Mouse (Mus musculus): Measurements from ENCODE around the gene Dnhd1. TPM values are rescaled to one million over a fixed set of nuclear protein-coding genes. Genes with fewer than 3 reads are reported as not detected.
A peak's percentile ranks its signal among the peaks of the same experiment; 100 is the strongest.
"Not testable (repeated sequence)": the region's sequence is repeated elsewhere in the genome, so short reads cannot be mapped to it uniquely, and the experiment has no call there.

Gene Dnhd1
- polyA plus RNA-seq, 1 experiment: 2.4 TPM

GRCm38 (mm10) chr7:105708733-105709132 is 58.1 kb downstream of the Dnhd1 start:
- no peak for DNase-seq
- Histone ChIP-seq H3K4me1 (ENCODE audit: control insufficient read depth, insufficient read depth, low read length) (no peaks in the 10 kb centered on the region), H3K4me3 (replicated peaks; ENCODE audit: extremely low read depth, low read depth, low read length) (no peak overlapping the region)
- WGBS: 89% methylated on average over 5 of the region's 5 CpGs
- no peak for TF ChIP-seq POLR2A (IDR thresholded peaks at IDR 0.05; ENCODE audit: borderline replicate concordance, extremely low read depth, low read depth, low read length)
- no peak for TF ChIP-seq CTCF (IDR thresholded peaks at IDR 0.05; ENCODE audit: insufficient read depth, low read length)

- WGBS: 50% methylated on average over 3 of the region's 3 CpGs
- Histone ChIP-seq H3K4me3 (replicated peaks; ENCODE audit: extremely low read depth, low read depth, low read length) (no peak overlapping the region), H3K4me1 (ENCODE audit: control insufficient read depth, insufficient read depth, low read length) (no peaks in the 10 kb centered on the region)
- TF ChIP-seq POLR2A (IDR thresholded peaks at IDR 0.05; ENCODE audit: borderline replicate concordance, extremely low read depth, low read depth, low read length): no peak
- TF ChIP-seq CTCF (IDR thresholded peaks at IDR 0.05; ENCODE audit: insufficient read depth, low read length): peak; percentile 28; the same call in 1 of the 2 replicates
- DNase-seq: no peak
These were observed 64.7 kb downstream of the Dnhd1 start for GRCm38 (mm10) chr7:105715366-105715765.

GRCm38 (mm10) chr7:105721916-105722315 is 71.3 kb downstream of the Dnhd1 start:
- no peak for DNase-seq
- H3K4me1 ChIP-seq (ENCODE audit: control insufficient read depth, insufficient read depth, low read length): no peaks in the 10 kb centered on the region
- 58% methylated on average over 2 of the region's 2 CpGs for WGBS
- TF ChIP-seq CTCF (IDR thresholded peaks at IDR 0.05; ENCODE audit: insufficient read depth, low read length): no peak
- TF ChIP-seq POLR2A (IDR thresholded peaks at IDR 0.05; ENCODE audit: borderline replicate concordance, extremely low read depth, low read depth, low read length): no peak
- no peak overlapping the region for H3K4me3 ChIP-seq (replicated peaks; ENCODE audit: extremely low read depth, low read depth, low read length)

- 79% methylated on average over 4 of the region's 4 CpGs for WGBS
- TF ChIP-seq POLR2A (IDR thresholded peaks at IDR 0.05; ENCODE audit: borderline replicate concordance, extremely low read depth, low read depth, low read length) (no peak), CTCF (IDR thresholded peaks at IDR 0.05; ENCODE audit: insufficient read depth, low read length) (peak; percentile 55)
- Histone ChIP-seq H3K4me3 (replicated peaks; ENCODE audit: extremely low read depth, low read depth, low read length) (no peak overlapping the region), H3K4me1 (ENCODE audit: control insufficient read depth, insufficient read depth, low read length) (no peaks in the 10 kb centered on the region)
- no peak for DNase-seq
These were observed 75.7 kb downstream of the Dnhd1 start for GRCm38 (mm10) chr7:105726144-105726979.

- TF ChIP-seq POLR2A (IDR thresholded peaks at IDR 0.05; ENCODE audit: borderline replicate concordance, extremely low read depth, low read depth, low read length) (no peak), CTCF (IDR thresholded peaks at IDR 0.05; ENCODE audit: insufficient read depth, low read length) (no peak)
- no peak for DNase-seq
- WGBS: 89% methylated on average over 4 of the region's 4 CpGs
- Histone ChIP-seq H3K4me3 (replicated peaks; ENCODE audit: extremely low read depth, low read depth, low read length) (no peak overlapping the region), H3K4me1 (ENCODE audit: control insufficient read depth, insufficient read depth, low read length) (no peaks in the 10 kb centered on the region)
These were observed 76.3 kb downstream of the Dnhd1 start for GRCm38 (mm10) chr7:105726980-105727325.

GRCm38 (mm10) chr7:105728701-105729428 is 78.2 kb downstream of the Dnhd1 start:
- no peak overlapping the region for H3K4me3 ChIP-seq (replicated peaks; ENCODE audit: extremely low read depth, low read depth, low read length)
- no peaks in the 10 kb centered on the region for H3K4me1 ChIP-seq (ENCODE audit: control insufficient read depth, insufficient read depth, low read length)
- 57% methylated on average over 6 of the region's 6 CpGs for WGBS
- DNase-seq: no peak
- no peak for TF ChIP-seq CTCF (IDR thresholded peaks at IDR 0.05; ENCODE audit: insufficient read depth, low read length)
- TF ChIP-seq POLR2A (IDR thresholded peaks at IDR 0.05; ENCODE audit: borderline replicate concordance, extremely low read depth, low read depth, low read length): no peak

- Histone ChIP-seq H3K4me3 (replicated peaks; ENCODE audit: extremely low read depth, low read depth, low read length) (no peak overlapping the region), H3K4me1 (ENCODE audit: control insufficient read depth, insufficient read depth, low read length) (peaks cover 7% of the 10 kb centered on the region)
- 95% methylated on average over 11 of the region's 11 CpGs for WGBS
- no peak for TF ChIP-seq CTCF (IDR thresholded peaks at IDR 0.05; ENCODE audit: insufficient read depth, low read length)
- no peak for TF ChIP-seq POLR2A (IDR thresholded peaks at IDR 0.05; ENCODE audit: borderline replicate concordance, extremely low read depth, low read depth, low read length)
- DNase-seq: no peak
These were observed 83.2 kb downstream of the Dnhd1 start for GRCm38 (mm10) chr7:105733836-105734235.

- peaks cover 10% of the 10 kb centered on the region for H3K4me1 ChIP-seq (ENCODE audit: control insufficient read depth, insufficient read depth, low read length)
- no peak overlapping the region for H3K4me3 ChIP-seq (replicated peaks; ENCODE audit: extremely low read depth, low read depth, low read length)
- WGBS: 82% methylated on average over 8 of the region's 8 CpGs
- DNase-seq: no peak
- no peak for TF ChIP-seq POLR2A (IDR thresholded peaks at IDR 0.05; ENCODE audit: borderline replicate concordance, extremely low read depth, low read depth, low read length)
- no peak for TF ChIP-seq CTCF (IDR thresholded peaks at IDR 0.05; ENCODE audit: insufficient read depth, low read length)
These were observed 84.2 kb downstream of the Dnhd1 start for GRCm38 (mm10) chr7:105734826-105735225.

- H3K4me1 ChIP-seq (ENCODE audit: control insufficient read depth, insufficient read depth, low read length): peaks cover 14% of the 10 kb centered on the region
- not testable (repeated sequence) for H3K4me3 ChIP-seq (replicated peaks; ENCODE audit: extremely low read depth, low read depth, low read length); DNase-seq
- 38% methylated on average over 4 of the region's 4 CpGs for WGBS
These were observed 84.8 kb downstream of the Dnhd1 start for GRCm38 (mm10) chr7:105735464-105735863.
